ENCODE assay signal across 8 mouse cellular contexts in the genomic region with DNA sequence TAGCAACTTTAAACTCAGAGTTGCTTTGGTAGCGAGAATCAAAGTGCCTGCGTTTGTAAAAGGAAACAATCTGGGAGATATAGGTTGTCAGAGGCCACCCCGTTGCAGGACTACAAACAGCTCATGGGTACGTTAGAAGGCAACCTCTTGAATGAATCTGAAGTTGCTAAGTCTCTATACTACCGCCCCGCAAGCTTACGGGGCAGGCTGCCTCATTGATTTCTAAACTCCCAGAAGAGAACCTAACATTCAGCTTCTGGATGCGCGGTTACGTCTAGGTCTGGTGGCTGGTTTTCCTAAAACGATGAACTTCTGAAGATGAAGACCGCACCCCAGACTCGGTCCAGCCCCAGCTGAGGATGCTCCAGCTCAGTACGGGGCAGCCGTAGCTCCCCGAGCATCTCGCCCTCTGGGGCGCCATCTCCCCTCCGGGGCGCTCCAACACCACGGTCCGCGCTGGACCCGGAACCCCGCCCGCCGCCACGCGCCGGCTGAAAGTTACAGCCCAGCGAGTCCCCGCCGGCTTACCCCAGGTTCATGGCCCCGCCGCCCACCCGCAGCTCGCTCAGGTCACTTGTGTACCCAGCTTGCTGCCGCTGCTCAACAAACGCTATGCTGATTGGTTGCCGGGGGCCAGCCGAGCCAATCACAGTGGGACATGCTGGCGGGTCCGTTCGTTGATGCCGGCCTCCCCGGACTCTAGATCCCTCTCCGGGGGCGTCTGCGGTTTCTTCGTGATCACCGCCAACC. TPM values are rescaled to one million over a fixed set of nuclear protein-coding genes. Genes with fewer than 3 reads are reported as not detected.
DNase-seq lines count a peak whose midpoint lies in the region; ATAC-seq lines count a peak whose summit lies in the region.

A gene (minus strand): TSS at position 567 of the 750 bp plus-strand sequence.

- peak within 1 kb of the TSS; percentile 83 for H3K4me2 ChIP-seq in intestine, embryonic 14.5 days (ENCODE audit: low read length)

- H3K27me3 ChIP-seq in intestine, embryonic 14.5 days (replicated peaks; ENCODE audit: control insufficient read depth, insufficient read depth, low read length) = no peaks in the 10 kb centered on the region

- peak; percentile 98 to 100 for DNase-seq in adrenal gland, adult (ENCODE audit: inconsistent age in 2 of 2, low spot score in 1 of 2)
- DNase-seq in embryo, embryonic 10.5 days (ENCODE audit: low spot score) = peak; percentile 97
- peak; percentile 97 for DNase-seq in gastrocnemius, postnatal 25 days
- DNase-seq in intestine, embryonic 14.5 days (ENCODE audit: low spot score) = peak; percentile 100
- peak; percentile 99 to 100 for DNase-seq in left cerebral cortex, postnatal 14 days (ENCODE audit: low spot score in 2 of 2)
- DNase-seq in mesoderm, embryonic 11.5 days (ENCODE audit: low read depth, low spot score) = peak; percentile 97
- DNase-seq in right cerebral cortex, postnatal 36 days (ENCODE audit: low spot score in 2 of 2) = peak; percentile 97 to 99
- peak; percentile 98 for DNase-seq in yolk sac, embryonic 10.5 days (ENCODE audit: low spot score)

- peak within 1 kb of the TSS; percentile 60 for H3K9ac ChIP-seq in intestine, embryonic 14.5 days (ENCODE audit: low read length)

- H3K4me1 ChIP-seq in intestine, embryonic 14.5 days (replicated peaks; ENCODE audit: control insufficient read depth, insufficient read depth, low read length) = peaks cover 9% of the 10 kb centered on the region; the same call in 1 of the 2 replicates

- peak within 1 kb of the TSS; percentile 62 for H3K27ac ChIP-seq in intestine, embryonic 14.5 days (ENCODE audit: low read depth)

- H3K36me3 ChIP-seq in intestine, embryonic 14.5 days (ENCODE audit: control insufficient read depth, insufficient read depth, low read length) = peaks cover 15% of the 10 kb centered on the region; the same call in 1 of the 2 replicates

- WGBS in intestine, embryonic 14.5 days = under 1% methylated on average over 51 of the region's 51 CpGs

- ATAC-seq in intestine, embryonic 14.5 days (replicated peaks; ENCODE audit: low FRiP score, low TSS enrichment, low read depth) = peak; percentile 98

- H3K4me3 ChIP-seq in intestine, embryonic 14.5 days (ENCODE audit: low read depth, low read length) = peak within 1 kb of the TSS; percentile 58

- no peaks in the 10 kb centered on the region for H3K9me3 ChIP-seq in intestine, embryonic 14.5 days (ENCODE audit: control insufficient read depth, low read length)

- intact Hi-C loops in left cerebral cortex, postnatal 14 days (cut with DNase I) = no loop called here

RNA-seq across cellular contexts. Expression of the gene that starts here (rescaled TPM):
- total RNA-seq in gastrocnemius, postnatal 25 days (2021) = 1 to 10 TPM; 6.5 to 7.4 TPM
- polyA plus RNA-seq in intestine, embryonic 14.5 days (2014; fragmentation: Nextera tagmentation; extraction: Ambion mirVana) = 8.8 and 11.2 TPM in 2 replicates
- 10 to 100 TPM; 12.9 to 13.0 TPM for total RNA-seq in left cerebral cortex, postnatal 14 days (2021)

Comparison
In these comparisons a context has a peak if more than half of its experiments do, and no peak if none do; other contexts are left out.
1. Peak in every context shown above with its lines: DNase-seq, ATAC-seq, H3K4me3 ChIP-seq and H3K27ac ChIP-seq.